Mouse (Mus musculus): ENCODE measurements at regions not wholly inside any gene's neighbourhood (a gene's known extent, or its start where the extent isn't known, plus 50 kb on each side); places are given as distances from the start of the nearest gene placed in this dataset.

DNA sequence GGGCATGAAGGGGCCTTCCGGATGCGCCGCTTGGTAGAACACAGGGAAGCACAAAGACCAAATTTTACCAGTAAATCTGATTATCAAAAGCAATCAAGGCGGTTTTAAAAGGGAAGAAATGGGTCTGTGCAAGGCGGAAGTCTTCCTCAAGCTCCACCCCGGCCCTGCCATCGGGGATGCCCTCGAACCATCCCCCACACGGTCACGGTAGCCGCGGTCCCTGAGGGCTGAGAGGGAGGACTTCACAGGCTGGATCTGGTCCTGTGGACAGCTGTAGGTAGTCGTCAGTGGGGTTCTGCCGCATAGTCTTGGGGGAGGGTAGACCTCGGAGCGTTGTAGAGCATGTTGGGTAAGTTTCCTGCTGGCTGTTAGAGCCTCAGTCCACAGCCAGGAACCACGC is 104.9 kb downstream of the Tpra1 start:
- no peak for DNase-seq (ENCODE audit: low spot score in 2 of 2)

DNA sequence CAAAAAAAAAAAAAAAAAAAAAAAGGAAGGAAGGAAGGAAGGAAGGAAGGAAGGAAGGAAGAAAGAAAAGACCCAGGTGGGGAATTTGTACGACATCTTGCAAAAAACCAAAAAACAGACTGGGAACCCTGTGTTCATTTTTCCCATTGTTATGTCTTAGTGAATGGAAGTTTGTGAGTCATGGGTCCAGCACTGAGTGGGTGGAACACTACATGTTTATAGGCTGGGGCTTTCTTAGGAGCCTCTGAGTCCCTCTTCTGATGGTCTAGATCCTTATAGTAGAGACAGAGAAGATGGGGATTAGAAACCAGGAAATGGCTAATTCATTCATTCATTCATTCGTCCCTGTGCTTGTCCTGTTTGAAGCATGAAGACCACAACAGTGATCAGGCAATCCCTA is 105.5 kb downstream of the Tpra1 start:
- DNase-seq (ENCODE audit: low spot score in 2 of 2), result no peak

DNA sequence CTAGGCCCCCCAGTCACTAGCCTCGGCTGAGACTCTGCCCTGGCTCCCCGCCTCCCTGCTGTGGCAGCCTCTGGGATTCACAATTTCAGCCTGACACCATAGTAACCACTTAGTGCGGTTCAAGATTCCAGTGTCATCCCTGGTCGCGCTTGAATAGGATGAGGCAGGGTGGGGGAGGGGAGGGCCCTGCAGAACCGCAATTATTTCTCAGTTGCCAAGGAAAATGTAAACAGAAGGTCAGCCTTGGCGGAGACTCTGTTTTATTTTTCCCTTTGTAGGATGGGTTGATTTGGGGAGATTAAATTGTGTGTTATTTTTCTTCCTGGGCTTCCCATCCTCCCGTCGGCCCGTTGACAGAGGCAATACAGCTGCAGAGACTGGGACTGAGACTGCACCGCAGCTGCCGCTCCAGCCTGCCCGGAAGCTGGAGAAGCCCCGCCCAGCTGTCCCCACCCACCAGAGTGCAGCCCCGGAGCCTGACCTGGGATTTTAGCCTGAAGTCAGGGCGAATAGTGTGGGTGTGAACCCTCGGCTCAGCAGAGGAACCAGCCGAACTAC is 106.6 kb downstream of the Tpra1 start:
- peak; percentile 71 to 72 for DNase-seq (ENCODE audit: low spot score in 2 of 2)

DNA sequence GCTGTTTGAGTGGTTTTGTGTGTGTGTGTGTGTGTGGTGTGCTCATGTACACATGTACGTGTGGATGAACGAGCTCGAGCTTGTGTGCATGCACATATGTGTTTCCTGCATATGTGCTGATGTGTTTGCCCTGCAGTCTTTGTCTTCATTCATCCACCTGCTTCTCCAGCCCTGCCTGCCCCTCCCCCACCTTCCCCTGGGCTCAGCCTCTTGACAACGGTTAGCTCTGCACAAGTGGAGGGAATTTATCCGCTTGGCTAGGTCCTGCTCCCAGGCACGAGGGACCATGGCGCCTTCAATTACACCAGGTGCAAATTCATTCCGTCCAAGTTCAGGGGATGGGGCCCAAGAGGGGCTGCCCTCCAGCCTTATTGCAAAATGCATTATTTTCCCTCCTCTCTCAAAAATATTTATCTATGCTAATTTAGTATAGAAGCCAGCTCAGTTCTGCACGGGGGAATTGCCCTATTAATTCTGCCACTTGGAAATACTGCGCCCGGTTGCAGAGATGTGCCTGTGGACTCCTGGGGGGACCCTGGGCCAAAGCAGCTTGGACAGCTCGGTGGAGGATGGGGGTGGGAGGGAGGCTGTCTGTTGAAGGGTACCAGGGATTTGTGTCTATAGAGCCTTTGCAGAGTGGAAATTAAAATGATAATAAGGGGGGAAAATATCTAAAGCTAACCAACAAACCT is 111.1 kb downstream of the Tpra1 start:
- DNase-seq (ENCODE audit: low spot score in 2 of 2), result no peak

DNA sequence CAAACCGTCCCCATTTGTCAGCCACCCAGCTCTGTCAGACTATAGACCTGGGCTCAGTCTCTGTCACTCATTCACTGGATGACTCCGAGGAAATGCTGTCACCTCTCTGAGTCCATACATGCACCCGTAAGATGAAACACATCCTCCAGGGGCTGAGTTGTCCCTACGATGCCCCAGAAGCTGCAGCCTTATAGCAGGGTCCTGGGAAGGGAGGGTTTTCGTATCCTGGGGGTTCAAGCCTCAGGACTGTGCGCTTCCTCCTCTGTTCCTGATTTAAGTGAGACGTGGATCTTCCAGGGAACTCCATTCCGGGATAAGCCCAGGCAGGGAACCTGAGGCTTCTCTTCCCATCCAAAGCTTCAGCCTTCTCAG is 111.6 kb downstream of the Tpra1 start:
- DNase-seq (ENCODE audit: low spot score in 2 of 2), result no peak

DNA sequence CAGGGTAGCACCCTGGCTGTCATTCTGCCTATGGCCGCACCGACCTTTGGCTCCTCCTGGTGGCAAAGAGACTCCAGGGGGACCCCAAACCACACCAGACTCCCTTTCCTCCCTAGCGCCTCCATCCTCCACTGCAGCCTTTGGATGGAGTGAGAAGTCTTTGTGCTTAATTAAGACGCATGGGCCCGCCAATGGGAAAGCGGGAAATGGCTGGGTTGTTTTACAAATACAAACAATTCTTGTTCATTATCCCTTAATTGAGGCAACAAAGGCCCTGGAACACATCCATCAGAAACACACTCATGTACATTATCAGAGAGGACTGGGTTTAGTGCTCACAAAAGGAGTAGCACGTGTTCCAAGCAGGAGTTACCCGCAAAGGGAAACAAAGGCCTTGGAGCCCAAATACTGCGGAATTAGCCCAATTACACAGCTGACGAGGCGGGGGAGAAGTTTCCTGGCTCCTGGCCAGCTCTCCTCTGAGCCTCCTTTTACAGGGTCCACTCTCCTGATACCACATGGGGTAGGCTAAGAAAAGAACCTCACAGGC is 122.1 kb downstream of the Tpra1 start:
- no peak for DNase-seq (ENCODE audit: low spot score in 2 of 2)

DNA sequence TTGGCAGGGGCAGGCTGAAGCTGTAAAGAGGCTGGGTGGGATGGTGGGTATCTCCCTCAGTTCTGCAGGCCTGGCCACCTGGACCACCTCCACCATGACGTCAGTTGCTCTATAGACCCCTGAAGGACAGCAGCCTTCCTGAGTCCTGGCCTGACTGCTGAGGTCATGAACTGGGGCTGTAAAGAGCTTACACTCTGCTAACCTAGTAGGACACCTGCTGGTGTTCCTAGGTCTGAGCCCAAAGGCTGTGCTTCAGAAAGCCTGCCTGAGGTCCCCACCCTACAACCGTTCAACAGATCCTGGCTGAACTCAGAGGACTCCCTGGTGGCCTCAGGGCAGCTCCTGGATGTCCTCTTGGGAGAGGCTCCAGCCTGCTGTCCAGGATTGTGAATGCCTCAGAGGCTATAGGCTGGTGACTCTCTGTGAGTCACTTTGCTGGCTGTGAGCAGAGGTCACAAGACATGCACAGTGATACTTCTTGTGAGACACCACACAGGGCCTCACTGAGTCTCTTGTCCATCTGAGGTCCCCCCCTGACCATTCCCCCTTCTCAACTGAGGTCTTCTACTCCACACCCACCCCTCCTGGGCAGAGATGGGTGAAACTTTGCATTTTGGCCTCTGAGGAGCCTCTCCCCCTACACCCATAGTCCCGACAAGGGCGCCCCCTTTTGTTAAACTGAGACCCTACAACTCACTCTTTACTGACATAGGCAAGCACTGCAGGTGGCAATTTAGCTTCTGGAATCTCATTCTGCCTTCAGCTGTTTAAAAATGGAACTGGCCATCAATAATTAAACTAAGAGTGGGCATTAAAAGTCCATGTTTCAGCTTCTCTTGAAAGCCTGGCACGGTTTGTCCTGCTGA is 131.6 kb downstream of the Tpra1 start:
- no peak for DNase-seq (ENCODE audit: low spot score in 2 of 2)

DNA sequence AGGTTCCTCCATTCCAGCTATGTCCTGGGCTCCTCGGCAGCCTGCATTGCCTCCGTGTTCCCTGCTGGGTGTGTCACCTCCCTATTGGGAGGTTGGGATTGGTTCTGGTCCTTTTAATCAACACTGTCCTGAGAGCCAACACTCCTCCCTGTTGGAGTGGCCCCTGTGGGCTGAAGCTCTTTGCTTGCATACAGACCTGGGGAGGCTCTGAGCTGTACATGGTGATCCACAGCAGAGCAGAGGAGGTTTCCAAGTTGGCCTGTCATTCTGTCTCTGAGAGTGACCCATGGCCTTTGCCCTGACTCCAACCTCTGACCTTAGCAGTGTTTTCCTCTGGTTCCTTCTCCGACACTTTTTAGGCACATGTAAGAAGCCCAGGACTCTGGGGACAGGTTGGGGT is 132.4 kb downstream of the Tpra1 start:
- peak; percentile 13 to 17 for DNase-seq (ENCODE audit: low spot score in 2 of 2)

DNA sequence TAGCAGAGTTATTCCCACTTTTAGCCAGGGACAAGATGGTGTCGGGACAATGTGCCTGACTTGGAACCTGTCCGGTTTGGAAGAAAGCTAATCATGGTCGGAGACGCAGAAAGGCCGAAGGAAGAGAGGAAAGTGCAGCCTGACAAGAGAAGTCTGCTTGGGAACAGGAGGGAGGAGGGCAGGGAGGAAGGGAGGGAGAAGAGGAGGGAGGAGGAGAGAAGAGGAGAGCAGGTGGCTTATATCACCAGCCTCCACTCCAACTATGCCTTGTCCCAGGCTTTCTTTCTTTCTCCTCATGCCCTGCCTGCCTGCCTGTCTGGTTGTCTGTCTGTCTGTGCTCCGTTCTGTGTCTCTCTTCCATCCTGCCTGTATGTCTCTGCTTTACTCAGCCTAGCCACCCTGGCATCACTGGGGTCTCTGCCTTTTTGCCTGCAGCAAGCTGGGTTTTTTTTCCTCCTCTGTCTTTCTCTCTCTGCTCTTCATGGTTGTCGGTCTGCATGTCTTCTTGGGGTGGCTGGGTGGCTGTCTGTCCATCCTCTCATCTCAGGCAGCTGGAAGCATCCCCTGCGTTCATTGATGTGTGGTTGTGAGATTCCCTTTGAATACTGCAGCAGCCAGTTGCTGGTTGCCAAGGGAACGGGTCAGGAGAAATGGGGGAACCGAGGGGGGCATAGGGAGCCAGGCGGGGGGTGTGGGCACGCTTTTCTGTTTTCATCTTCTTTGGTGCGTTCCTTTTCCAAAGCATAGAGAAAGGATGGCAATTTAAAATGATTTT is 133.2 kb downstream of the Tpra1 start:
- peak in 1 of 2 experiments; percentile 12 for DNase-seq (ENCODE audit: low spot score in 2 of 2)

DNA sequence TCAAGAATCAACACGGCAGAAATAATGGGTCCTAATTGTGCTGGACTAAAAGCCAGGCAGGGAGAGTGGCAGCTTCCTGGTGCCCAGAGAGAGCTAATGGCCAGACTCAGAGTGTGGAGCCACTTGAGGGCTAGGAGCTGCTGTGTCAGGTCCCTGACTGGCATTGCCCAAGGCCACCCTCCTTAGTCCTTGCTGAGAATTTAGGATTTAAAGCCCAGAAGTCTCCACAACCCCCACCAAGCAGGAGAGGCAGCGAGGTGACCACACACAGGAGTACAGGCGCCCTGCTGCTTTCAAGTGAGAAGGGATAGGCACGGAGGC is 133.7 kb downstream of the Tpra1 start:
- no peak for DNase-seq (ENCODE audit: low spot score in 2 of 2)

DNA sequence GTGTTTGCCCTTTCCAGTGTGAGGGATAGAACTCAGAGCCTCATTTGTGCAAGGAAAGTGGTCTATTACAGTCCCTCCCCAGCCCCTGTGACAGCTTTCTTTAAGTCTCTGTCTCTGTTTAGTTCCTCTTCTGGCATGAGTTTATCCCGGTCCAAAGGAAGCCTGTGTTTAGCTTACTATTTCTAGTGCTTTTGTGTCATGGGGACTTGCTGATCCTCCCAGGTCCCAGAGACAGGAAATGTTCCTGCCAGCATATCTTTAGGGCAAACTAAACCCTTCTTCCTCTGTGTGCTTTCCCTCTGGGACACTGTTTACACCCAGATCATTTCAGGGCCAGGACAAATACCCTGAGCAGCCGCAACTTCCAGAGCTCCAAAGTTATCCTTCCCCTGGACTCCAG is 135.3 kb downstream of the Tpra1 start:
- no peak for DNase-seq (ENCODE audit: low spot score in 2 of 2)

DNA sequence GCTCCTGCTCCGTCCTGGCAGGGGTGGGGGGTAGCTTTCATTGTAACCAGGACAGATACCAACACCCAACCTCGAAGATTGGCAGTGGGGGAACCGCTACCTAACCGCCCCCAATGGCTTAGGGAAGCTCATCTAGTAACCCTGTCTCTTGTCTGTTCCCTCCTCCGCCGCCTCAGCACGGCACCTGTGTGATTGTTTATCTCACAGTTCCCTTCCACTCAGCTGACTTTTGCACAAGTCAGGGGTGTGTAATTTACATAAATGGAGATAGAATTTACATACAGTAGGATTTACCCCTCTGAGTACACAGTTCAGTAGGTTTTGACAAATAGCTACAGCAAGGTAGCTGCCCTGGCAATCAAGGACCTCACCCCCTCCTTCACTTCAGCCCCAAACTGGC is 135.8 kb downstream of the Tpra1 start:
- no peak for DNase-seq (ENCODE audit: low spot score in 2 of 2)

DNA sequence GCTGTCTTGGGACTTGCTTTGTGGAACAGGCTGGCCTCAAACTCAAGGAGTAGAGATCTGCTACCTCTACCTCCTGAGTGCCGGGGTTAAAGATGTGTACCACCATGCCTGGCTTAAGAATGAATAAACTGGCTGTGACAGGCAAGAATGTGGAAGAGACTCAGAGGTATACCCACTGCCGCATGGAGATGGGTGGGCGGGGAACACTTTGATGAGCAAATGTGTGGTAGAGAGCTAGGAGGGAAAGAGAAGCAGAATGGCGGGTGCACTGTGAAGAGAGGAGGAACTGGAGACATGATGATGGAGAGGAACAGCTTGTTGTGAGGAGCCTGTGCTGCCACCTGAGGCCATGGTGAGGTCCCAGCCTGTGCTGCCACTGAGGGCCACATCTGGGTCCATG is 138.9 kb downstream of the Tpra1 start:
- DNase-seq (ENCODE audit: low spot score in 2 of 2), result no peak

DNA sequence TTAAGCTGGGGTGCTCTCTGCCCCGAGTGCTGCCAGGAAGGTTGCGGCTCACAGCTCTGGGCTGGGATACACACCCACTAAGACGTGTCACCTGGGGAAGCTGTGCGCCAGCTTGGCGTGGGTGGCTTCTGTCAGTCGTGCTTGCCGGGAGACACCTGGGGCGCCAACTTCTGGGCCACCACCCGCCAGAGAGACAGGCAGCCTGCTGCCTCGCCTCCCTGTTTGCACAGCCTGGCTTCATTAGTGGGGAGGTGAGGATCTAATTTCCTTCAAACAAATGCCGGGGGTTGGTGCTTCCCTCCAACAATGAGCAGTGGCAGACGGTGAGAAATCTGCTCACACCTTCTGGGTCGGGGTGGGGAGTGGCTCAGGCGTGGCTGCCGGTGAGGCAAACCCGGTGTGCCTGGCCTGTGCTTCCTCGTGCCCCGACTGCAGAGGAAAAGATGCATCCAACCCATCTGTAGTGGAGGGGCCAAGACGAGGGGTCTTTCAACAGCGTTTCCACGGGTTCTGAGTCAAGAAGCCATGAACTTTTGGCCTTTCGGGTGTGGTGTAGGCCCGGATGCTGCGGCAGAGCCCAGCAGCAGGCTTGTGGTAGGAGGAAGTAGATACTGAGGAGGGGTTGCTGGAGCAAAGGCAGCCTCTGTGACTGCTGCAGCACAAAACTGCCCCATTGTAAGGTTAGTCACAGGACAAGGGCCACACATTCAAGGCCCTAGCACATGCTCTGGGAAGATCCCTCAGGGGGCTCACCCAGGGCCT is 140.6 kb downstream of the Tpra1 start:
- peak in 1 of 2 experiments; percentile 16 for DNase-seq (ENCODE audit: low spot score in 2 of 2)

DNA sequence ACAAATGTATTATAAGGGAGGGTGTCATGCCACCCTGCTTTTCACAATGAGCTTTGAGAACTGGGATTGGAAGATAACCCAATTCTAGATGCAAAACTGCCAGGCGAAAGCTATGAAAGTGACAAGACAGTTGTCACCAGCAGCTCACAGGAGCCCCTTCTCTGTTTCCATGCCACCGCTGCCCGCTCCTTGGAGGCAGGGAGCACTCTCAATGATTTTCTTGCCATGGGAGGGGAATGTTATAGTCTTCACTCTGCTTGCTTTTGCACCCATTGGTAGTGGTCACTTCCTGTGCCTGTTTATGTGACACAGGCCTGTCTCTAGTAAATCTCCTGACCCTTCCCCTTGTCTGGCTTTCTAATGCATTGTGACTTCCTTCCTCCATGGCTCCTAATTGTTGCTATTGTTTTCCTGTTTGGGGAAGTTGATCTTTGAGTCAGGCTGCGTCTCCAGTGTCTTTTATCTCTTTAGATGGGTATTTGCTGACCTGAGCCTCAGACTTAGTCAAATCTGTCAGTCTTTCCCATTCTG is 143.4 kb downstream of the Tpra1 start:
- DNase-seq (ENCODE audit: low spot score in 2 of 2), result no peak

DNA sequence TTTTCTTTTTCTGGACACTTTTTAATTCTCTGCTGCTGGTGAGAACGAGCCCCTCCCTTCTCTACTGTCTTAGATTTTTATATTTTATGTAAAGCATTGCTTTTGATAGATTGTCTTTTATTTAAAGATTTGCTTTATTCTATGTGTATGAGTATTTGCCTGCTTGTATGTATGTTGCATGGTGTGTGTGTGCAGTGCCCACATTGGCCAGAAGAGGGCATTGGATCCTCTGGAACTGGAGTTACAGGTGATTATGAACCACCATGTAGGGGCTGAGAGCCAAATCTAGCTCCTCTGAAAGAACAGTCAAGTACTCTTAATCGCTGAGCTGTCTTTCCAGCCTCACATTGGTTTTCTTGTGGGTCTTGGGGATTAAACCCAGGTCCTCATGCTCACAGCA is 144.4 kb downstream of the Tpra1 start:
- DNase-seq (ENCODE audit: low spot score in 2 of 2), result no peak

DNA sequence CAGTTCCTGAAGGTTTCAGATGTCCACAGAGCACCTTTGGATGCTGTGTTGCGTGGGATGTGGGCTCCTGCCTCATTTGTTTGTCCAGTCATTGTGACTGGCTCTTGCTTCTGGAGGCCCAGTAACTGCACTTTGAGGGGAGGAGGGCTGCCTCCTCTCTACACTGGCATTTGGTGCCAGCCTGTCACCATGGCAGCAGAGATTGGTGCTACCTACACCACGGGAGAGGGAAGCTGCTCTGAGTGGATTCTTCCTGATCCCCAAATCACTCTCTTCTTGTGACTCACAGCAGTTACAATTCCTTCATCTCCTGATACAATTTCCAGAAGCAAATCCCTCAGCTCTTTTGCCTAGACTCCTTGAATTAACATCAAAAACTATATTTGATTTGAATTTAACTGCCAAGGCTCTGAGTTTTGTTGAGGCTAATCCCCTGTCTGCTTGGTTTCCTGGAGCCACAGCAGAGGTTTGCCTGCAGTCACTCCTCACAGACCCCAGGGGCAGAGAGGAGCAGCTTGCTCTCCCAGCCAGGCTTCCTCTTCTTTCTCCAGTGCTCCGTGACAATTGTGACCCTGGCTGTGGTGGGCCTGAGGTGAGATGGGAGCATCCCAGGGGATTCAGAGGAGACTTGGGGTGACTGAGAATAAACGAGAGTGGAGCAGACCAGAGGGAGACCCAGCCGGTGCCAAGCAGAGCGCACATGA is 145.7 kb downstream of the Tpra1 start:
- DNase-seq (ENCODE audit: low spot score in 2 of 2), result no peak

DNA sequence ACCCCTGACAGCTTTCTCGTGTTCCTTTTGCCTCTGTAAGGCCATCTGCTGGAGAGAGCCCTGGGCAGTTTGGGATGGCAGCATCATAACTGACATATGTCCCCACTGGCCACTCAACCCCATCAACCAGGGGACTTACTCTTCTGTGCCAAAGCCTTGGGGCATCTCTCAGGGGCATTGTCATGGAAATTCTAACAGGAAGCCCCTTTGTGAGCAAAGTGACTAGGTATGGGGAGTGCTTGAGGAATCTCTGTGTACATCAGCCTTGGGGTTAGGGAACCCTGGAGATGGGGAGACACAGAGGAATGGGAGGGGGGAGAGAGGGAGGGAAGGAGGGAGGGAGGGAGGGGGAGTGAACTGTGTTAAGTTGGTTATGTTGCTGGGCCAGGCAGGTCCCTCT is 147.2 kb downstream of the Tpra1 start:
- DNase-seq (ENCODE audit: low spot score in 2 of 2), result no peak

DNA sequence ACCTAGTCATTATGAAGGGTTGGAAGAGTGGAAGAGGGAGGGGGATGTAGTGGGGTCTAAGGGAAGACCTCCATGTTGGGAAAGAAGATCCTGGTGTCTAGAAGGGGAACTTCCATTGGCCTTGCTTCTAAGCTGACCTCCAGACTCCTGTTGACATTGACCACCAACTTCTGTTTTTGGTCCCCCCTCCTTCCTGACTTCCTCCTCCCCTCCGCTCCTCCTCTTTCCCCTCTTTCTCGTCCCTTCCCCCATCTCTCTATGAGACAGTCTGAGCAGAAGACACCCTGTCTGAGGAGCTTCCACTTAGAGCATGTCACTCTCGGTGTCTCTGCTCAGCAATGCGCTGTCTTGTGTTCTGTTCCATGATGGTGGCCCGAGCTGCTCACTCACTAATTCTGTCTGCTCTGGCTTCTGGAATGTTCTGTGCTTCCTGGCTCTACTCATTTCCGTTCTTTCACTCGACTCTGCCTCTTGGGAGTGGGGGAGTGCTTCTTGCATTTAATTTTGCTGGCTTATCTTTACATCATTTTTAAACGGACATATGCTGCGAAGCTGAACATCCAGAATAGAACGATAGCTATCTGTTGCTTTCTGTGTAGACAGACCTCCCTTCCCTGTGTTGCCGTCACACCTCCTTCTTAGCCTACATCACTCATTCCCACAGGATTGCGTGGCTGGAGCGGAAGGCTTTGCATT is 148.7 kb downstream of the Tpra1 start:
- DNase-seq (ENCODE audit: low spot score in 2 of 2), result no peak

Data from heart, adult 9 months (tissue).